Mouse (Mus musculus) cerebellum, postnatal 25 days (tissue): Measurements from ENCODE around the gene Acrbp.
"Not testable (repeated sequence)": the region's sequence is repeated elsewhere in the genome, so short reads cannot be mapped to it uniquely, and the experiment has no call there.

Source experiments
- DNase-seq, 2 experiments: peaks; one replicate each; pipeline ENCODE4 v3.0.0; 2021; ENCODE audit warnings: mixed read lengths in 2 of 2

The Acrbp gene

DNA sequence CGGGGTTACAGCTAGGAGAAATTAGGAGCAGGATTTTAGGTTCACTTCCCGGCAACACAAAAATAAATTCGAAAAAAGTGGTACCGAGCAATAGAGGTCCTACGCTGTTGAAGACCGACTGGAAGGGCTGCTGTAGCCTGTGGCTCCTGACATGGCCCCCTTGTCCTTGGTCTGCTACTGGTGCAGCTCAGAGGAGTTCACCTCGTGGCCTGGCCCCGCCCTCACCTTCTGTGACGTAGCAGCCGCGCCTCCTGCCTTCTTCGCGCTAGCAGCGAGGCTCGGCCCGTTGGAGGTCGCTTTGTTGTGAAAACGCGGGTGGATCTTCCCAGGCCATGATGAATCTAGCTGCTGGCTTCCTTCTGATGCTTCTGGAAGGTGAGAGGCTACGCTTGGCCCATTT, at the start of gene Acrbp:
Acrbp (plus strand) TSS at position 12 of the 400 bp plus-strand sequence.
- DNase-seq = no peak

DNA sequence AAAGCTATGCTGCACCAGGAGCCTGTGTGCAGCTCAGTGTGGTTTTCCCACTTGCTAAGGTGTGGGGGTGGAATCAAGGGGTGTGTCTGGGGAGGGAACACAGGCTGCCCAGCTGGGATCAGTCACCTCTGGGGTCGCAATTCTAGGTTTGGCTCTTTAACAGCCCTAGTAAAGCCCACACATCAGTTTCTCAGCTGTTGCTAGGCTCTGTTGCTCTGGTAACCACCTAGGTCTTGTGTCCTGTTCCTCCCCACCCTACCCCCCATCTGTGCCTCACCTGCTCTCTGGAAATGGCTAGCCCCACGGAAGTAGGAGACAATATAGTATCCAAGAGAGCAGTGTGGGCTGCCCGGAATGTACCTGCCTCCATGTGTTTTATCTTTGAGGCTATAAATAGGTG, 45.8 kb upstream of the Acrbp start:
- no peak for DNase-seq

DNA sequence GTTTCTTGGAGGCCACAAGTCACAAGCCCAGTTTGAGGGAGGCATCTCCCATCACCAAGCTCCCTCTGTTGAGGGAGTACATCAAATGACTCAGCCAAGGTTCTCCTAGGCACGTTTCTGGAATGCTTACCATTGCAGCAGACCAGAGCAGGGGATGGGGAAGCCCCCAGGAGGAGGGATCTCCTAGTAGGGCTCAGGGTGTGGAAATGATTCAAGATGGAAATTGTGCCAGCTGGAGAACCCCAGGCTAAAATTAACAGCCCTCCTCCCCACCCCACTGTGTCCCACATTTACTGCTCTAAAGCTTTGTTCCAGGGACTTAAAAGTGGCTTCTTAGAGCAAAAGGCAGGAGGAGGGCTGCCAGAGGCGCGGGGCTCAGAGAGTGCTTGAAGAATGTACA, 44.4 kb upstream of the Acrbp start:
- DNase-seq = no peak

DNA sequence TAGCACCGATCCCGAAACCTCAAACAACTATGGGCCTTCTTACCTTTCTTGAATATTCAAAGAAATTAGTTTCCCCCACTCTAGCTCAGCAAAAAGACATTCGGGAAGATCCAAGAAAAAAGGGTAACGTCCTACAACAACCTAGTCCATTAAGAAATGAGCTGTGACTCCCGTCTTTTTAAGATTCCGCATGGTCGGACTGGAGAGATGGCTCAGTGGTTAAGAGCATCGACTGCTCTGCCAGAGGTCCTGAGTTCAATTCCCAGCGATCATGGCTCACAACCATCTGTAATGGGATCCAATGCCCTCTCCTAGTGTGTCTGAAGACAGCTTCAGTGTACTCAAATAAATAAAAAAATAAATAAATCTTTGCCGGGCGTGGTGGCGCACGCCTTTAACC, 41.4 kb upstream of the Acrbp start:
- DNase-seq = no peak

DNA sequence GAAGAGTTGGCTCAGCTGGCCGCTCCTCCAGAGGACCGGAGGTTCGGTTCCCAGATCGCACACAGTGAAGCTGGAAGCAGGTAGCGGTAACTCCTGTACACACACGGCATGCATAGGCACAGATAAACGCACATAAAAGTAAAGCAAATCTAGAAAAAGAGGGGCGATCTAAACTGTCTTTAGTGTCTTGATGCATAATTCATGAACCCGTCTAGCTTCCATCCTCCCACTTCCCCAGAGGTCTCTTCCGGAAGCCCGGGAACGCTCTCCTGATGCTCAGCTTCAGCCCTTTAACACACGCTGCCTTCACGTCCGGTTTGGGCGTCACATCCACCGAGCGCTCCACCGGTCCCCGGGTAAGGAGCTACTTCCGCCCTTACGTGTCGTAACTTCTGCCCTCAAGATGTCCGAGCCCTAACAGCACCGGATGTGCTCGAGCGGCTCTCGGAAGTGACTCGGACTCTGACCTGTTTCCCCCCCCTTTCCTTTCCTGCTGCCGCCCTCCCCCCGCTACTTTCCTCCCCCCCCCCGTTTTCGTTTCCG, 40.8 kb upstream of the Acrbp start:
- DNase-seq = peak; percentile 96

DNA sequence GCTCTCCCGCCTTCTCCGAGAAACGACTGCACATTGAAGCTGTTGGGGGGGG, 40.5 kb upstream of the Acrbp start, which contains the start of gene Zfp384:
Zfp384 (plus strand) TSS at position 17 of the 52 bp plus-strand sequence.
- DNase-seq = no peak

DNA sequence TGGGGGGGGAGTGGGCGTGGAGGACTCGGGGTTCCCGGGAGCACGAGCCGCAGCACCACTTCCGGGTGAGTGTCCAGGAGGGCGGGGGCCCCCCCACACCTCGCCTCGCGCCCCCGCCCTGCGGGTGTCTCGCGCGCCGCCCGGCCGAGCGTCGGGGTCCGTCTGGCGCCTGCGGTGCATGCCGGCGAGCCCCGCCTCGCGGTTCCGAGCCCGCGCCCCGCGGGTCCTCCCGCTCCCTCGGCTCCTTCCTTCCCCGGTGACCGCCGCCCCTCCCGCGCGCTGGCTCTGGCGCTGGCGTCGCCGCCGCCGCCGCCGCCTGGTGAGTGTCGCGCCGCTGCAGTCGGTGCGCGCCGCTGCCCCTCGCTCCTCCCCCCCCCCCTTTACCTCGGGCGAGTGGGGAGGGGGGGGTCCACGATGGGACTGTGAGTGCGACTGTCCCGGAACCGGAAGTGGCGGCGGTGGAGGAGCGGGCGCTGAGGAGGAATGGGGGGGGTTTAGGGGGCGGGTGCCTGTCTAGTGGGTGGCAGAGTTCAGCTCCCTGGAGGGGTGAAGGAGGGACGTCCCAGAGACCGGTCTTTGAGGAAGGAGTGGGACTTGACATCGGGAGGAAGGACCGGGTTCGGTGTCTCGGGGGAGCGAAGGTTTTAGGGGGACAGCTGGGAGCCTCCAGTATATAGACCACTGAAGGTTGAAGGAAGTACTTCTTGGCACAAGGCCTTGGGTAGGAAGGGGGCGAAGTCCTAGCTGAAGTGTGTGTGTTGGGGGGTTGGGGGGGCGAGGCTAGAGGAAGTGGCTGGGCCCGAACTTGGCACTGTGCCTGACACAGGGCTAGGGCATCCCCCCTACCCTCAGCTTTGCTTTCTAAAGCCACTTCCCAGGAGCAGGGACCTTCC, 40.1 kb upstream of the Acrbp start:
- peak; percentile 79 to 90 for DNase-seq

DNA sequence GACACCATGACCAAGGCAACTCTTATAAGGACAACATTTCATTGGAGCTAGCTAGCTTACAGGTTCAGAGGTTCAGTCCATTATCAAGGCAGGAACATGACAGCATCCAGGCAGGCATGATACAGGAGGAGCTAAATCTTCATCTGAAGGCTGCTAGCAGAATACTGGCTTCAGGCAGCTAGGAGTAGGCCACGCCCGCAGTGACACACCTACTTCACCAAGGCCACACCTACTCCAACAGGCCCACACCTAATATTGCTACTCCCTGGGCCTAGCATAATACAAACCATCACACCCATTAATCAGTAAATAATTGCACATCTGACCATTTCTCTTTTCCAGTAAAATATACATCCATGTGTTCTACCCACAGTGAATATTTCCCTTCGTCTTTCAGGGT, 31.8 kb upstream of the Acrbp start:
- no peak for DNase-seq

DNA sequence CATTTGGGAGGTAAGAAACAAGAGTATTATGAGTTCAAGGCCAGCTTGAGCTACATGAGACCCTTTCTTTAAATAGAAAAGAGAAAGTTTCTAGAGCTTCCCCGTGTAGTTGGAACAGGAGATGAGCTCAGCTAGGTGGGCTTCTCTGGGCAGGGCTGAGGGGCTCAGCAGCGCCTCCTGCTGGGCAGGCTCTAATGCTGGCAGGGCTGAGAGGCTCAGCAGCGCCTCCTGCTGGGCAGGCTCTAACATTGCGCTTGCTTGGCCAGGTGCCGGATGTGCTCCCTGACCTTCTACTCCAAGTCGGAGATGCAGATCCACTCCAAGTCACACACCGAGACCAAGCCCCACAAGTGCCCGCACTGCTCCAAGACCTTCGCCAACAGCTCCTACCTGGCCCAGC, 19.0 kb upstream of the Acrbp start:
- peak; percentile 52 to 73 for DNase-seq

DNA sequence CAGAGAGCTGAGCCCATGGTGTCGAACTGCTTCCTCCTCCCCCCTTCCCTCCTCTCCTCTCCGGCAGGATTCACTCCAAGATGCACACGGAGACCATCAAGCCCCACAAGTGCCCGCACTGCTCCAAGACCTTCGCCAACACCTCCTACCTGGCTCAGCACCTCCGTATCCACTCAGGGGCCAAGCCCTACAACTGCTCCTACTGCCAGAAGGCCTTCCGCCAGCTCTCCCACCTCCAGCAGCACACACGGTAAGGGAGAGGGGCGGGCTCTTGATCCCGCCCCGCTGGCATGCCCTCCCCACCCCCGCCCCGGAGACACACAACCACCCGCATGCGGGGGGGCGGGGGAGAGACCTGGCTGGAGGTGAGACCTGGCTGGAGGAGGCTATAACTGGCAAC, 17.9 kb upstream of the Acrbp start:
- no peak for DNase-seq

DNA sequence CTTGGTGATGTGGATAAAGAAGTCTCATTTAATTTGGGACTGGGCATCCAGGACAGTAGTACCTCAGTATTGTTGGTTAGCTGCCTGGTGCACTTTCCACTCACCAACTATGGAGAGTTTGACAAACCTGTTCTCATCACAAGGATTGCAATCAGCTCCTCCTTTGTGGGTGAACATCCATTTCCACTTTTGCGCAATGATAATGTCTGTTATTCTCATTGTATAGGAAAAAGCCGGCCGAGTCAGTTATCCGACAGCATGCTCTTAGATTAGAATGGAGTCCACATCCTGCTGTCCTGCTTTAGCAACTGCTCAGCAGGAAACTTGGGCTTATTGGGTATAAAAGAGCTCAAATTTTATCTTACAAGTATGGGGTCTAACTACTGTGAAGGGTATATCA, 10.8 kb upstream of the Acrbp start:
- DNase-seq = no peak

DNA sequence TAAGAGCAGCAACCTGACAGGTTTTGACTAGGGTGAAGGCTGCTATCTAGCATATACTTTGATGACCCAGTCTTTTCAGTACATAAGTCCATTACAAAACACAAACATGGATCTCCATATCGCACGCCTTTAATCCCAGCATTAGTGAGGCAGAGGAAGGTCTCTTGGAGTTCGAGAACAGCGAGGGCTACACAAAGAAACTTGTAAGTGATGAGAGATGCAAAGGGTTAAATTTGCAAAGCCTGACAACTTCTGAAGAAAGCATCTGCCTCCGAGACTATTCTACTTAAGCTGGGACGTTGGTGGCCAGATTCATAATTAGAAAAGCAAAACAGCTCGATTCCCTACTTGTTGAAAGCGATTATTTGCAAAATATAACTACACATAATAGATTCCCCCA, 10.4 kb upstream of the Acrbp start:
- DNase-seq = no peak

DNA sequence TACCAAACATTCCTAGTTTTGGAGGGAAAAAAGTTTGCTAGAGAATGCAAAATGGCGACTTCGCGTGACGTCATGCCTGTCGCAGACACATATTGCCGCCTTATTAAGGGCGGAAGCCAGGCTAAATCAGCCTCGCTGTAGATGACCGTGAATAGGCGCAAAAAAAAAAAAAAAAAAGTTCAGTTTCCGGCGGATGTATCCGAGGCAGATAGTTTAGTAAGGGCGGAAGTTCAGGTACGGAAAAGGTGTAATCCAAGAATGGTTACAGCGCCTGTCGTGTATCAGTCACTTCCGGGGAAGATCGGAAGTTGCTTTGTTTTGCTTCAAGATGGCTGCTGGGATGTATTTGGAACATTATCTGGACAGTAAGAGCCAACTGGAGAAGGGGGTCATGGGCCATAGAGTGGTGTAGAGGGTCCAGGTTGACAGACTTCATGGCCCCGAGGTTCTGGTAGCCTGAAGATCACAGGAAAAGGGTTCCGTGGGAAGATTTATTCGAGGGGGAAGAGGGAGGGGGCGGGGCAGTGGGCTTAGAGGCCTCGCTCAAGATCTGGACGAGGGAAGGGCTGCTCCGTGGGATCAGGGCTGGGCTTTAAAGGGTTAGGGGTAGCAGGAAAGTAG, 9.8 kb upstream of the Acrbp start, which contains the start of gene Ing4:
Ing4 (plus strand) TSS at position 228 of the 621 bp plus-strand sequence.
- DNase-seq = peak; percentile 88 to 94

DNA sequence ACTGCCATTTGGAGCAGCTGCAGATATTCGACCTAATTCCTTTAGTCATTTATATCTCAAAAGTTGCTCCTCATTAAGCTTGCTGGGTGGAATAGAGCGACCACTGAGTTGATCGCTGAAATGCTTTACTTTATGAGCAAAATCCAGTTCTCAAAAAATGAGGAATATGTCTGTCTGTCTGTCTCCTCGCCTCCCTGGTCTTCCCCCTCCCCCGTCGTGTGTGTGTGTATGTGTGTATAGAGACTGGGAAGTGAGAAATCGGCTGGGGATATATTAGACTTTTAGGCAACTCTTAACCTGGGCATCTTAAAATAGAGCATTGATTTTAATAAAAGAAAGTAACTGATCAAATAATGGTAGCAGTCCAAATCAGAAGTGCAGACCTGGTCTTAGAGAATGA, 9.3 kb upstream of the Acrbp start:
- no peak for DNase-seq

DNA sequence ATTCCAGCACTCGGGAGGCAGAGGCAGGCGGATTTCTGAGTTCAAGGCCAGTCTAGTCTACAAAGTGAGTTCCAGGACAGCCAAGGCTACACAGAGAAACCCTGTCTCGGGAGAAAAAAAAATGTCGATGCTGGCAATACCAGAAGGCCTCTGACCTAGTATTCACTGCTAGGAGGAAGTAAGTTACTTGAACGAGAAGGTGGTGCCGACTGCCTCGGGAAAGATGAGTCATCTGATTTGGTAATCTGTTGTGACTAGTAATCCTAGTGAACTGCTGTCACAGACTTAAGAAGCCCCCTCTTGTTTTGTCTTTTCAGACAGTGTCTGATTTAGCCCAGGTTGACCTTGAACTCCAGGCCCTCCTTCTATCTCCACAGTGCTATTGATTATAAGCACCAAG, 8.4 kb upstream of the Acrbp start:
- DNase-seq = no peak

DNA sequence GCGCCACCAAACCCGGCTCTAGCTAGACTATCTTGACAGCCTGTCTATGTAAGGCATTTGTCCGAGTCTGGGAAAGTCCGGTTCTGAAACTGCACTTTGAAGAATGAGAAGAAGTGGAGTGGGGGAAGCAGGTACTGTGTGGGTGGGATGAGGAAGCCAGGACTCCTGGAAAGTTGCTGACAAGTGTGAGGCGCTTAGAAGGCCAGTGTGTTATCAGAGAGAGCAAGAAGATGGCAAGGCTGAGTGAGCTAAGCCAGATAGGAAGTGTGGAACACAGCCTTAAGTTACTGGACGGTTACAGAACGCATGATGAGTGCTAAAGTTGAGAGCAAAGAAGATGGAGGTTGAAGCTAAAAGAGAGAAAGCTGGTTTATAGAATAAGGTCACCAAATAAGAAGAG, 7.4 kb upstream of the Acrbp start:
- DNase-seq = no peak

DNA sequence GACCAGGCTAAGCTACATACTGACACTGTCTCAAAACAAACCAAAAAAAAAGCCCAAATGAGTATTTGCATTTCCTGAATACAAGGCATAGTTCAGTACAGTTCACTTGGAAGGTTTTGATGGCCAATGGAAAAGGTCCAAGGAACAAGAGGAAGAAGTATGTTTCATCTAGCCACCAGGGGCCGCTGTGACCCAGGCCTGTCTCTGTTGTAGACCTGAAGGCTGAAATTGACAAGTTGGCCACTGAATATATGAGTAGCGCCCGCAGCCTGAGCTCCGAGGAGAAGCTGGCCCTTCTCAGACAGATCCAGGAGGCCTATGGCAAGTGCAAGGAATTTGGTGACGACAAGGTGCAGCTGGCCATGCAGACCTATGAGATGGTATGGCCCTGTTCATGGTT, 2.8 kb upstream of the Acrbp start:
- peak; percentile 91 to 94 for DNase-seq

DNA sequence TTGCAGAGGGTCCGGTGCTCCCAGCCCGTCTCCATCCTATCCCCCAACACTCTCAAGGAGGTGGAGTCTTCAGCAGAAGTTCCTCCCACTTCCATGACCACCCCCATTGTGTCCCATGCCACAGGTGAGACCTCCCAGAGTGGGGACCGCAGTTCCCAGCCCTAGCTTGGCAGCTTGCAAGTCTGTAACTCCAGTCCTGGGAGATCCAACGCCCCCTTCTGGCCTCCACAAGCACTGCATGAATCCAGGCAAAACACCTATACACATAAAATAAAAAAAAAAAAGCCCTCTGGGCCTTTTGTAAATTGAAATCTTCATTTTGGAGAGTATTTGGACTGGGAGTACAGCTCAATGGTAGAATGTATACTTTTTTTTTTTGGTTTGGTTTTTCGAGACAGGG, 1.7 kb downstream of the Acrbp start:
- DNase-seq = no peak

DNA sequence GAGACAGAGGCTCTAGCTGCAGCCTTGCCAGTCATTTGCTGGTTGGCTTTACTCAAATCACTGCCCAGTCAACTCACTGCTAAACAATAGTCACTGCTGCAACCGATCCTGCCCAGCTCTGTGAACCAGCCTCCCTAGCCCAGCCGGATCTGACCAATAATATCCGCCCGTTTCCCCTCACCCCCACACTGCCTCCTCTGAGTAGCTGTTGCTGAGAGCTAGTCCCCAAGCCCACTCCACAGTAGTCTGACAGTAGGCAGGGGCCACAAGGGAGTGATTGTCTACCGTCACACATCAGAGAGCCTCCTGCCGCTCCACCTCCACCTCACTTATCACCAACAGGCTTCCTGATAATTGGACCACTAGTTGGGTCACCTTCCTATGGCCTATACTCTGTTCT, 12.0 kb downstream of the Acrbp start:
- no peak for DNase-seq

DNA sequence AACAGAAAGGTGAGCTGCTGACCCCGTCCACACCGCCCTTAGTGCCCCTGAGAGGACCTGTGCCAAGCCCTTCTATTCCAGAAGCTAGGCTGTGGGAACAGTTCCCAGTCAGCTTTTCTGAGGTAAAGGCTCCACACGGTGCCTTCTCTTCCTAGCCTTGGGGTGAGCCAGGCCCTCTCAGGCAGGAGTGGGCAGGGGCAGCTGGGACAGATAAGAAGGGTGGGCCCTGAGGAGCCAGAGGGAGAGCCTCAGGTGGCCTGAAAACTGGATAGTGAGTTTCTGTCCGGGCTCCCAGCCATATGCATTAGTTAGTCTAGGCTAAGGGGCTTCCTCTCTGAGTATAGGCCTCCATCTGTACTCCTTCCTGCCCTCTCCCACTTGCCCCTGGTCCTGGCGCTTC, 13.0 kb downstream of the Acrbp start:
- no peak for DNase-seq

DNA sequence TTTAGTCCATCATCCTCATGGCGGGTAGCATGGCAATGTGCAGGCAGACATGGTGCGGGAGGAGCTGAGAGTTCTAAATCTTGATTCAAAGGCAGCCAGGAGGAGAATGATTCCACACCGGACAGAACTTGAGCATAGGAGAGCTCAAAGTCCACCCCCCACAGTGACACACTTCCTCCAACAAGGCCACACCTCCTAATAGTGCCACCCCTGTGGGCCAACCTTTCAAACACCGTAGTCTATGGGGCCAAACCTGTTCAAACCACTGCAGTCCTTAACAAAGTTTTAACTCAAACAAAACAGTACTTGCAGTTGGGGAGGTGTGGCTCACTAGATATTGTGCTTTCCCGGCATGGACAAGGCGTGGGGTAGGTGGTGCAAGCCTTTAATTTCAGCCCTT, 14.4 kb downstream of the Acrbp start:
- no peak for DNase-seq

DNA sequence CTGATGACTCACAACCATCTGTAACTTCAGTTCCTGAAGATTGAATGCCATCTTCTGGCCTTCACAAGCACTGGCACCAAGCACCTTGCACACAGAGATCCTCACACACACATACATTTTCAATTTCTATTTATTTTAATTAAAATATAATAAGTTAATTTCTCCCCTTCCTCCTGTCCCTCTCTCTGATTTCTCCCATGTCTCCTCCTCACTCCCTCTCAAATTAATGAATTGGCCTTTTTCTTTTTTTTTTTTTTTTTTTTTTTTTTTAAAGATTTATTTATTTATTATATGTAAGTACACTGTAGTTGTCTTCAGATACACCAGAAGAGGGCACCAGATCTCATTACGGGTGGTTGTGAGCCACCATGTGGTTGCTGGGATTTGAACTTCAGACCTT, 15.7 kb downstream of the Acrbp start:
- DNase-seq = not testable (repeated sequence)

DNA sequence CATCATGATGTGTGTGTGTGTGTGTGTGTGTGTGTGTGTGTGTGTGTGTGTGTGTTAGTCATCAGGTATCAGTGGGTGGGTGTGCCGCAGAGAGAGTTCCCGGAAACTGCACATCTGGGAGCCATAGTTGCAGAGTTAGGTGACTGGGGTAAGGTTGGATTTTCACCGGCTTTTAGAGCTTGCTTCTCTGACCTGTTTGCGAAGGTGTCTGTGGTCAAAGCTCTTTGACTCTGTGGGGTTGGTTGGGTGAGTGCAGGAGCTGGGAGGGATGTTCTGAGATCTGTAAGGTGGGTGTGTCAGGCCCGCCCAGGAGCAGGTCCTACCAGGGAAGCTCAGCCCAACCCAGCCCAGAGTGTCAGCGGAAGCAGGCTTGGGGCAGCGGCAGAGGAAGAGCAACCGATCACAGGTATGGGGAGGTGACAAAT, 18.1 kb downstream of the Acrbp start, which contains the start of gene Lpar5:
Lpar5 (plus strand) TSS at position 350 of the 425 bp plus-strand sequence.
- no peak for DNase-seq

DNA sequence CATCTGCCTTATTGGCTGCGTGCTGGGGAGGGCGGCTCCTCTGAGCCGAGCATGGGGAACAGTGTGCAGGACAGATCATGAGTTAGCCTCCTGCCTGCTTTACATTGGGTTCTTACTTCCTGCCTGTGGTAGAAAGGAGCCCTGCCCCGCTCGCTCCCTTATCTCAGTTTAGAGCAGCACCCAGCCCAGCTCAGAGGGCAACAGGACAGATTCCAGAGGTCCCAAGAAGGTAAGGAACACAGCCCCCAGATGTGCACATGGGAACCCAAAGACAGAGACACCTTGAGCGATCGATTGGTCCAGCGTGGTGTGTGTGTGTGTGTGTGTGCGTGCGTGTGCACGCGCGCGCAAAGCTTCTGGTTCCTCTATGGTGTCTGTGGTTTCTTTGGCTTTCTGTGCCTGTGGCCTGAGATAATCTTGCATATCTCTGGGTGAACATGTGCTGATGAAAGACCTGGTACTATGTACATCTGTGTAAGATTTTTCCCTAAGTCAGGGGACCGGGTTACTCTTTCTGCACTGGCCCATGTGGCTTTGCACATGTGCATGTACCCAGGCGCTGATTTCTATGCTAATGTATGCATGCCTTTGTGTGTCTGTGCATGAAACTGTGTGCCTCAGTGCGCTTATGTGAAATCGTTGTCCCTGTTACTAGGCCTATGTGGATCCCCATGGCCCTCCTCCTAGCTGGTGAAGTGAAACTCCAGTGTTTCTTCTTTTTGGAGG, 21.8 kb downstream of the Acrbp start:
- DNase-seq = peak in 1 of 2 experiments; percentile 42
